Mouse (Mus musculus) stomach, embryonic 15.5 days (tissue): Measurements from ENCODE around the gene Dclk2. TPM values are rescaled to one million over a fixed set of nuclear protein-coding genes. Genes with fewer than 3 reads are reported as not detected.

Experiments used
- ATAC-seq: fragments of 200-750 bp; cut with Nextera tagmentation; 2 replicates; pipeline ENCODE4 v1.8.0; 2017; ENCODE audit warnings: low read depth, moderate number of reproducible peaks, moderate TSS enrichment; ENCODE audit not compliant: insufficient read depth, low FRiP score
- H3K27ac ChIP-seq: fragments of 300-500 bp; sonication (generic); 2 replicates; pipeline ENCODE4 v1.5.1; 2015; ENCODE audit warnings: mild to moderate bottlenecking, inconsistent platforms
- H3K27me3 ChIP-seq: fragments of 300-500 bp; sonication (generic); replicated peaks from 2 replicates; pipeline ENCODE4 v1.6.1; 2015; ENCODE audit warnings: inconsistent platforms
- H3K36me3 ChIP-seq: fragments of 300-500 bp; sonication (generic); 2 replicates; pipeline ENCODE4 v1.6.1; 2015; ENCODE audit warnings: inconsistent platforms
- H3K4me1 ChIP-seq: fragments of 300-500 bp; sonication (generic); 2 replicates; pipeline ENCODE4 v1.6.1; 2015; ENCODE audit warnings: inconsistent platforms
- H3K4me2 ChIP-seq: fragments of 300-500 bp; sonication (generic); 2 replicates; pipeline ENCODE4 v1.6.1; 2015; ENCODE audit warnings: mild to moderate bottlenecking, inconsistent platforms
- H3K4me3 ChIP-seq: fragments of 300-500 bp; sonication (generic); replicated peaks from 2 replicates; pipeline ENCODE4 v1.5.1; 2015; ENCODE audit warnings: inconsistent platforms
- H3K9ac ChIP-seq: fragments of 300-500 bp; sonication (generic); 2 replicates; pipeline ENCODE4 v1.6.1; 2015; ENCODE audit warnings: inconsistent platforms
- H3K9me3 ChIP-seq: fragments of 300-500 bp; sonication (generic); 2 replicates; pipeline ENCODE4 v1.6.1; 2016; ENCODE audit warnings: inconsistent platforms
- WGBS: fragments of 180-500 bp; shearing (Covaris S2); methylation state at CpG from one replicate; pipeline ENCODE4 v1.1.7; 2015; 5-methylcytosine and 5-hydroxymethylcytosine counted together
- polyA plus RNA-seq: library from polyadenylated mRNA; unstranded; fragments of >200 nt; fragmentation: Nextera tagmentation; extraction: Ambion mirVana; gene quantifications from 2 replicates; pipeline ENCODE4 v1.2.1, GENCODE M21; 2015

The Dclk2 gene
- polyA plus RNA-seq, 1 experiment from 2014 or later = 7.0 TPM

DNA sequence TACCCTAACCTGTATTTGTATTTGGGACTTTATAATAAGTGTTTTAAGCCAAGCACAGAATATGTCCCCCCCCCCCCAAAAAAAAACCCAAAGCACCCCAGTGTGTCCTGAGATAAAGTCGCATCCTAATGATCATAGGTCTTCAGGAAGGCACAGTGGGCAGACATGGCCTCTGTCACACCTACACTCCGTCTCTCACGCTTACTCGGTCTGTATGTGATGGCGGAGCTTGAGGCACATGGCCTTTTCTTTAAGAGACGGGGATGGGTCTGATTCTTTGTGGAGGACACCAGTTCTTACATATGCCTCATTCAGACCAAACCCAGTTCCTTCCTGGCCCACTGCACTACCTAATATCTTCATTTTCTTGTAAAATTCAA is 158.6 kb downstream of the Dclk2 start:
- H3K9me3 ChIP-seq = no peaks in the 10 kb centered on the region
- H3K9ac ChIP-seq = no peak overlapping the region
- H3K27ac ChIP-seq = no peak overlapping the region
- no peak overlapping the region for H3K4me3 ChIP-seq
- no peaks in the 10 kb centered on the region for H3K27me3 ChIP-seq
- WGBS = 94% methylated on average over 6 of the region's 6 CpGs
- no peak overlapping the region for H3K4me2 ChIP-seq
- no peaks in the 10 kb centered on the region for H3K36me3 ChIP-seq
- no peak for ATAC-seq
- no peaks in the 10 kb centered on the region for H3K4me1 ChIP-seq

DNA sequence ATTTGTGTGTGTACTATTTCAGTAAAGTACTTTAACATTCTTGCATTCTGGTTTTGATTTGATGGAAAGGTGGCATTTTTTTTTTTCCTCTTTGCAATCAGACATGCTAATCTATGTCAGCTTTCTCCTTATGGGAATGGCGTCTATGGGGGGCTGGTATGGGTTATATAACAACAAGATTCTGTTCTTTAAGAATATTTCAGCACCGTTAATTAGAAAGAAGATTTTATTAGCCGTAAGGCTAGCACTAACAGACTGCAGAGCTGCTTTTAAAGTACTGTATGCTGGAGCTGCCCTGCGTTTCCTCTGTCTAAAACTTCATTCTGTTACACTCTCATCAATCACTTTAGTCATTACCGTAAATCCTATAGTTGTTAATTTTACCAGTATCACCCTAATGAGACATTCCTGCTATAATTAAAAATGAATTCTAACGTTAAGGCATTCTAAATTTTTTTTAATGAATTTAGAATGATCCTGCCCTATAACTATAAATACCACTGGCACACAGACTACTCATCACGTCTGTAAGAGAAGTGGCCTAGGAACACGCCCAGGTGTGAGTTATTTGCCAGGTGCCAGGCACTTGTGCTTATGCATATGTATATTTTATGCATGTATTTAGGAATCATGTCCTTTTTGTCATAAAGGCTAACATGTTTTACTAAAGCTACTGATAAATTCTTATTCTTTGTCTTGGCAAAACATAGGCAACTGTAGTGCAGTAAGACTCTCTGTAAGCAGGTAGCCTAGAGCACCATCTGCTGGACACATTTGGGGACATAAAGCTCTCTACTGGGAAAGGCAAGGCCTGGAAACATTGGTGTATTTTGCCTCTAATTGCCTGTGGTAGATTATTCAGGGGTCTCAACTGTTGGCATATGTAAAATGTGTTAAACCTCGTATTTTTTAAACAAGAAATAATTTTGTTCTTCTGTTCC is 159.3 kb downstream of the Dclk2 start:
- no peaks in the 10 kb centered on the region for H3K9me3 ChIP-seq
- no peaks in the 10 kb centered on the region for H3K4me1 ChIP-seq
- 61% methylated on average over 9 of the region's 9 CpGs for WGBS
- no peaks in the 10 kb centered on the region for H3K27me3 ChIP-seq
- no peak overlapping the region for H3K9ac ChIP-seq
- H3K4me2 ChIP-seq = no peak overlapping the region
- no peak overlapping the region for H3K27ac ChIP-seq
- no peak for ATAC-seq
- H3K4me3 ChIP-seq = no peak overlapping the region
- no peaks in the 10 kb centered on the region for H3K36me3 ChIP-seq

DNA sequence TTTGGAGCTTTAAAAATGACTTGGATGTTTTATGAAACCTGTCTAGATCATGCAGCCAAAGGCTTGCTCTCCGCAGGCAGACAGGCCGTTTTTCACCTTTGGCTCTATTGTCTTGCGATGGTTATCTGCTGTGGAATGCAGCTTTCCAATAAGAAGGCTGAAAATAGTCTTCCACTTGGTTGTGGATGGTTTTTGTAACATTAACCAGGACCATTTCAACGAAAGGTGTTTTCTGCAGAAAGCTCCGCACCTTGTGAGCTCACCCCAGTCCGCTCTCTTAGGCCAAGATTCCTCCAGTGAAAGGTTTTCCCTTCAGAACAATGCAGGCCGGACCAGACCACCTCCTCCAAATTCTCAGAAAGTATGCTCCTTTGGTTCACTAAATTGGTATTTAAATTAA is 160.2 kb downstream of the Dclk2 start:
- Histone ChIP-seq H3K4me1 (no peaks in the 10 kb centered on the region), H3K27ac (no peak overlapping the region), H3K9me3 (no peaks in the 10 kb centered on the region), H3K4me3 (no peak overlapping the region), H3K27me3 (no peaks in the 10 kb centered on the region), H3K9ac (no peak overlapping the region), H3K4me2 (no peak overlapping the region), H3K36me3 (no peaks in the 10 kb centered on the region)
- no peak for ATAC-seq
- WGBS = 72% methylated on average over 7 of the region's 7 CpGs

DNA sequence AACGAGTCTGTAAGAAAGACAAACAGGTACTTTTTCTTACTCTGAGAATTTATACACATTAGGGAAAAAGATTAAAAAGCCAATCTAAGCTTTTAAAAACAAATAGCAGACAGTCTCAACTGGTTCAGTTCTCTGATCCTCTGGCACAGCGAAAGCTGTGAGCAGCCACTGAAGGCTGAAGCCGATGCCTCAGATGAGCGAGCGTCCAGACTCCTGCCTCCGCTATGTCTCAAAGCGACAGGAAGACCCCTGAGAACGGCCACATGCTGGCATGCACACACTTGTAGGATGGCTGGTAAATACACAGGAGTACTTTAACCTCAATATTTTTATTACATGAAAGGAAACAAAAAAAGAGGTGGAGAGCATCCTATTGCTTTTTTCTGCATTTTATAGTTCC is 160.8 kb downstream of the Dclk2 start:
- Histone ChIP-seq H3K4me2 (no peak overlapping the region), H3K27ac (no peak overlapping the region), H3K9ac (no peak overlapping the region), H3K4me1 (no peaks in the 10 kb centered on the region), H3K36me3 (no peaks in the 10 kb centered on the region), H3K9me3 (no peaks in the 10 kb centered on the region), H3K27me3 (no peaks in the 10 kb centered on the region), H3K4me3 (no peak overlapping the region)
- no peak for ATAC-seq
- 74% methylated on average over 8 of the region's 8 CpGs for WGBS

DNA sequence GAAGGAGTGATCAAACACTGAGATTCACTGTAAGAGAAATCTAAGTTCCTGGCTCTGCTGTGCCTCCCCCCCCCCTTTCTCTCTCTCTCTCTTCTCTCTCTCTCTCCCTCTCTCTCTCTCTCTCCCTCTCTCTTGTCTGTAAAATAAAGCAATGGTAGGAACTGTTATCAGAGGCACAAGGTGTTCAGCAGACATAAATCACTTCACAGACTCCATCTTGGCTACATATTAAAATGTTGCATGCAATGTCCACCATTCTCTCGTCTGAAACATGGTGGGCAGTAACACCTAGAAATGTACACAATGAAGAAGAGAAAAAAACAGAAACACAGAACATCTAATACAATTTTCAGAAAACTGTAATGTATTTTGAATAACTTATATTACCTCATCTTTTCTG is 161.3 kb downstream of the Dclk2 start:
- ATAC-seq = no peak
- Histone ChIP-seq H3K9ac (no peak overlapping the region), H3K4me2 (no peak overlapping the region), H3K27ac (no peak overlapping the region), H3K4me1 (no peaks in the 10 kb centered on the region), H3K36me3 (no peaks in the 10 kb centered on the region), H3K27me3 (no peaks in the 10 kb centered on the region), H3K4me3 (no peak overlapping the region), H3K9me3 (no peaks in the 10 kb centered on the region)
- 77% methylated on average over 1 of the region's 1 CpGs for WGBS

DNA sequence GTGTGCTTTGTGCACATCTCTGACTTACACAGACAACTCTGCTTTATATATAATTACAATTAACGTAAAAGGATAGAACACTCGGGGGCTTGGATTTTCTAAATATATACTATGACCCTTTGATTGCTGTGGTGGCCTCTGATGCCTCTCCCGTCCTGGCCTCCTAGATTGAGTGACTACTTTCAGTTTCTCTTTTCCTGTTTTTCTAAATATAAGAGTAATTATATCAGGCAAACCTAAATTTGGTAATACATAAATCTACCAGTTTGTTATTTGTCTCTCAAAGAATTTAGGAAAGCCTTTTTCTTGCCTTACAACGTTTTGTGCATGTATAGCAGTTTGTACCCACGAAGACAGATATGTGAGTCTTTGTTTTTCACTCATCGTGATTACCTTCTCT is 161.9 kb downstream of the Dclk2 start:
- Histone ChIP-seq H3K9ac (no peak overlapping the region), H3K4me1 (no peaks in the 10 kb centered on the region), H3K9me3 (no peaks in the 10 kb centered on the region), H3K27me3 (no peaks in the 10 kb centered on the region), H3K4me3 (no peak overlapping the region), H3K36me3 (no peaks in the 10 kb centered on the region), H3K27ac (no peak overlapping the region), H3K4me2 (no peak overlapping the region)
- ATAC-seq = no peak
- WGBS = 72% methylated on average over 6 of the region's 6 CpGs

DNA sequence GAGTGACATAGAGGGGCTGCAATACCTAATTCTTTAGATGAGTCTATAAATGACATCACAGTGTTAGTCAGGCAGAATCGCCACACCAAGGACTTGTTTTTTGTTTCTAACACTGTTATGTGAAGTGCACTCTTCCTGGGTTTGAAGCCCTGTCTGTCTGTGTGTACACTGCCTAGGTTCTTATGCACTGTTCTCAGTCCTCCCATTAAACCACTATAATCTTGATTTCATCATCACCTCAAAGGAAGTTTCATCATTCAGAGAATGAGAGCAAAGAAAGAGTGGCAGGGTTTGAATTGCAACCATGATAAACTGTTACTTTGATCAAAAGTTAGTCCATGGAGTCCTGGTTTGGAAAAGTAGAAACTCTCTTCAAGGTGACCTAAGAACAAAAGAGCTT is 164.1 kb downstream of the Dclk2 start:
- H3K4me1 ChIP-seq = no peaks in the 10 kb centered on the region
- ATAC-seq = no peak
- no peak overlapping the region for H3K27ac ChIP-seq
- H3K4me3 ChIP-seq = no peak overlapping the region
- no peaks in the 10 kb centered on the region for H3K9me3 ChIP-seq
- no peak overlapping the region for H3K9ac ChIP-seq
- H3K27me3 ChIP-seq = no peaks in the 10 kb centered on the region
- 79% methylated on average over 1 of the region's 1 CpGs for WGBS
- H3K4me2 ChIP-seq = no peak overlapping the region
- no peaks in the 10 kb centered on the region for H3K36me3 ChIP-seq

DNA sequence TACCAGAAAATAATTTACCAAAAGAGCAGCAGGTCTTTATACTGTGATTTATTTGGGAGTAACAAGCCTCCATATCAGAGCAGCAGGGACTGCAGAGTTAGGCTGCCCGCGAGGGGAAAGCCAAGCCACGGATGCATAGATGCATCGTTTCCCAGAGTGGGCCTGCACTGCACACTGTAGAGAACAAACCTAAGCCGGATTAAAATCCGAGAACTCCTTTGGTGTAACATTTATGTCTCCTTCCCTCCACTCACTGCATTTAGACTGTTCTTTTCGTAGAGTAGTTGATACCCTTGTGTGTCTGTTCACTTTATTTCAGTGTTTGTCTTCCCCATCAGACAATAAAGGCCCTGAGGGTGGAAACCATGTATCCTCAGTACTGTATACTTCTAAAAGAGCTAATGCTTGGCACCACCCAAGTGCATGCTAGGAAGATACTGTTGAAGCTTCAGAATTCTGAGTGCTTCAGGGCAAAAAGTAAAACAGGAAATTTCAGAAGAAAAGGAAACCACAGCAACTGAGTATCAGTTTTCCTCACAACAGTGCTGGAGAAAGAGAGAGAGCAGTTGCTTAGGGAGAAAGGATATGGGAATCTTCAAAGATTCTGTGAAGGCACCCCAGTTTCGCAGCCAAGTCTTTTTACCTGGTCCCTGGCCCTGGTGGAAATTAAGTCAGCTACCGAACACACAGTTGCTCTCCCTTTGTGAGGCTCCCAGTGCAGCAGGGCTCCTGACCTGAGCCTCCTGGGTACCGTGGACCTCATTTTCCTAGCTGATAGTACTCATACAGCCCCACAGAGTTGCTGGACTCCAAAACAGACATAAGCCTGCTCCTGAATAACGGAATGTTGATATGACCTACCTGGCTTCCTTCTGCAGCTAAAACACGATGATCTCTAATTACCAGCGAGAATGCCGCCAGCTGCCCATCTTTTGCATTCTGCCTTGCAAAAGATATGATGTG is 165.8 kb downstream of the Dclk2 start:
- no peak overlapping the region for H3K4me2 ChIP-seq
- no peak overlapping the region for H3K4me3 ChIP-seq
- WGBS = 71% methylated on average over 14 of the region's 14 CpGs
- H3K36me3 ChIP-seq = no peaks in the 10 kb centered on the region
- H3K9me3 ChIP-seq = no peaks in the 10 kb centered on the region
- ATAC-seq = no peak
- no peaks in the 10 kb centered on the region for H3K27me3 ChIP-seq
- H3K9ac ChIP-seq = no peak overlapping the region
- H3K27ac ChIP-seq = no peak overlapping the region
- no peaks in the 10 kb centered on the region for H3K4me1 ChIP-seq

DNA sequence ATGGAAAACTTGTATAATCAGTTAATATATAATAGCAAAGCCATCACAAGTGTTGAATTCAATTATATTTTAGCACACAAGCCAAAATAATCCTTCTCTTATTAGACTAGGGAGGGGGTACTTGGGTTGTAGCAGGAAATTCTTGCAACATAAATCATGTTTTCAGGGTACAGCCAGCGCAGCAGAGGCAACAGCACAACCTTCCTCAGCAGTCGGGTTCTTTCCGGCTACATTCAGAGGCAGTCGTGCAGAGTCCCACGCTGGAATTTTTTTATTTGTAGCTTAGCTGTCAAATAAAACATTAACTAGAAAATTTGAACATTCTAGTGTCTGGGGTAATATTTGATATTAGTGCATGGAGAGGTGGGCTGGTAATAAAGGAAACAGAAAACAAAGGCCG is 166.5 kb downstream of the Dclk2 start:
- no peak overlapping the region; the same call in 1 of the 2 replicates for H3K27ac ChIP-seq
- H3K27me3 ChIP-seq = no peaks in the 10 kb centered on the region
- no peak overlapping the region for H3K9ac ChIP-seq
- H3K4me2 ChIP-seq = no peak overlapping the region
- no peak for ATAC-seq
- no peaks in the 10 kb centered on the region for H3K9me3 ChIP-seq
- no peaks in the 10 kb centered on the region for H3K36me3 ChIP-seq
- H3K4me3 ChIP-seq = no peak overlapping the region
- WGBS = 41% methylated on average over 6 of the region's 6 CpGs
- no peaks in the 10 kb centered on the region for H3K4me1 ChIP-seq

DNA sequence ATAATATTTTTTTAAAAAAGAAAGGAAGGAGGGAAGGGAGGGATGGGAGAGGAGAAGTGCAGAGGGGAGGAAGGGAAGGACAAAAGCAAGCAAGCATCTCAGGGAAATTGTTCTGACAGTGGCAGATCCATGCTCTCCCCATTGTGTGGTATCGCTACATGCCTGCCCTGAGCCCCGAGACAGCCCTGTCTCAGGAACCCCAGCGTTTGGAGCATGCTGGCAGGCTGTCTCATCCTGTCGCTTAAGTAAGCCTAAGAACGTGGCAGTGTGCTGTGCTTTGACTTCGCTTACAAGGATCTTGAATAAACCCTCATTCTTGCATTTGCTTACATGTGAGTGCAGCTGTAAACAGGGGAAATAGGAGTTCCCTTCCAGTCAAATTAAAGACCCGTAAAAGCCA is 170.0 kb downstream of the Dclk2 start:
- Histone ChIP-seq H3K4me1 (no peaks in the 10 kb centered on the region), H3K4me2 (no peak overlapping the region), H3K9me3 (no peaks in the 10 kb centered on the region), H3K27me3 (no peaks in the 10 kb centered on the region), H3K36me3 (no peaks in the 10 kb centered on the region), H3K4me3 (no peak overlapping the region), H3K9ac (no peak overlapping the region), H3K27ac (no peak overlapping the region)
- WGBS = 39% methylated on average over 7 of the region's 7 CpGs
- ATAC-seq = no peak

DNA sequence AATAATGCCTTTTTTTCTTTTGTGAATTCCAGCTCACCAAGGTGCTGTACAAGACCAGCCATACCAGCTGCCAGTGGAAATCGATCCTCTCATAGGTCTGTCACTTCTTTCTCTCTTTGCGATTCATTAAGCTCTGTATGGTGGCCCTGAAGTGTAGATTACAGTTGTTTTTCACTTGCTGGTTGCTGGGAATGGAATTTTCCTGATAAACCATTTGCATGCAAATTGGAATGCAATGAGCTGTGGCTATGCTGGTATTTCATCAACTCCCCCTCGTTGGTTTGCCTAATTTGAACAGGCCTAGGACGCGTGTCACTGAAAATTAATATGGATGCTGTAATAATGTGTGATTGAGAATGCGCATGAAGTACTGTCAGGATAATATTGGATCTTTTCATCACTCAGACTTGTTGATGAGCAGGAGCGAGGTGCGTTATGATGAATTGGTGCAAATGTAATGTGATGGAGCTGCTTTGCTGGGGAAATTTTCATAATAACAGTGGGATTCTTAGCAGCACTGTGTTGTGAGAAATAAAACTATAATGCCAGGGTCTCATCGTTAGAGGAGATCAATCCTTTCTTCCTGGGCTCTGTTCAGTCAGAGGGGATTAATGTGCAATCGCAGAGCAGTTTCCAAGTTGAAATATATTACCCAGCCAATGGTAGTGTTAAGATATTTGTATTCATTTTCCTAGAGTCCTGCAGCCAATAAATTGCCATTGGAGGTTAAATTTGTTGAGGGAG is 174.7 kb downstream of the Dclk2 start:
- H3K36me3 ChIP-seq = no peaks in the 10 kb centered on the region
- no peak overlapping the region for H3K9ac ChIP-seq
- H3K4me2 ChIP-seq = no peak overlapping the region
- no peaks in the 10 kb centered on the region for H3K9me3 ChIP-seq
- 77% methylated on average over 10 of the region's 10 CpGs for WGBS
- no peak for ATAC-seq
- no peaks in the 10 kb centered on the region for H3K27me3 ChIP-seq
- no peak overlapping the region for H3K27ac ChIP-seq
- no peaks in the 10 kb centered on the region for H3K4me1 ChIP-seq
- H3K4me3 ChIP-seq = no peak overlapping the region
